Mouse (Mus musculus): ENCODE data around the gene Sipa1.
"Not testable (repeated sequence)": the region's sequence is repeated elsewhere in the genome, so short reads cannot be mapped to it uniquely, and the experiment has no call there.

Sipa1 gene

DNA sequence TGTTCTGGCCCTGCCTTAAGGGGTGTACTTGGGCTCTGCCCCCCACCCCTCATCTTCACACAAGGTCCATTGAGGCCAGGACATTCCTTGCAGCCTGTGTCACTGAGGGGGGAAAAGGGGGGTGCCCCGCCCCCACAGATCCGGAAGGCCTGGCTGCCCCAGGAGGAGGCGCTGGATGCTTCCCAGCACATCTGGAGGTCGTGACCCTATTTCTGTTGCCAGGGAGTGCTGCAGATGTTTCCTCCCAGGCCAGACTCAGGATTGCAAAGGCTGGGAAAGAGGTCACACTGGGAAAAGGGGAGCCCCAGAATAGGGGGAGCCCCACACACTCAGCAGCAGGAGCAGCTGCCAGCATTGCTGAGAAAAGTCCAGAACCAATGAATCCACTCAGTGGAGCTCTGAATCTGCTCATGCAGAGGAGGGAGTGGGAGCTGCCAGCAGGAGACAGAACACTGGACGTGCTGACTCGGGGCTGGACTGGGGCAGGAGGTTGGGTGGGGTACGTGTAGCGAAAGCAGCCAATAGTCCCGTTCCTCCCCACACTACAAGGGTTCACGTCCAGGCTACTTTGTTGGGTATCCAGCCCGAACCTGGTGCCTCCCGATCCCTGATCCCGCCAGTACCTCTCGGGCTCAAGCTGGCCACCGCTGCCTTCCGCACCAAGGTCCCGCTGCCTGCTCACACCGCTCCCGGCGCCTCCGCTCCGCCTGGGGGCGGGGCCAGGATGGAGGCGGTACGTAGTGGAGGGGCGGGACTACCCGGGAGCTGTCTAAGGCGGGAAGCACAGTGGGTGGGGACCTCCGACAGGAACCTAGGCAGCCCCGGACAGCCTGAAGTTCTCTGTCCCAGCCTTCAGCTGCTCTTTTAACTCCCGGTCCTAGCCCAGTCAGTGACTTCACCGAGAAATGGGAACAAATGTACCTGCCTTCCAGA, at the start of gene Sipa1:
Sipa1 (minus strand) TSS at position 727 of the 933 bp plus-strand sequence.
- DNase-seq (ENCODE audit: low spot score) = peak; percentile 91

- DNase-seq (ENCODE audit: low spot score) = no peak
These were observed 49.7 kb upstream of the Sipa1 start for GRCm38 (mm10) chr19:5713255-5713654.

- no peak for DNase-seq (ENCODE audit: low spot score)
These were observed 48.5 kb upstream of the Sipa1 start for GRCm38 (mm10) chr19:5711907-5712460.

GRCm38 (mm10) chr19:5711218-5711617, 47.7 kb upstream of the Sipa1 start:
- no peak for DNase-seq (ENCODE audit: low spot score)

GRCm38 (mm10) chr19:5710581-5710980, 47.1 kb upstream of the Sipa1 start:
- DNase-seq (ENCODE audit: low spot score) = no peak

GRCm38 (mm10) chr19:5710068-5710467, 46.6 kb upstream of the Sipa1 start:
- DNase-seq (ENCODE audit: low spot score) = no peak

- no peak for DNase-seq (ENCODE audit: low spot score)
These were observed 41.5 kb upstream of the Sipa1 start for GRCm38 (mm10) chr19:5704801-5705571.

- DNase-seq (ENCODE audit: low spot score) = no peak
These were observed 40.8 kb upstream of the Sipa1 start, which contains the start of gene Kcnk7 for GRCm38 (mm10) chr19:5704163-5704800. TSS of gene Kcnk7 (plus strand) at chr19:5704367.

- DNase-seq (ENCODE audit: low spot score) = no peak
These were observed 32.4 kb upstream of the Sipa1 start for GRCm38 (mm10) chr19:5695849-5696462.

- no peak for DNase-seq (ENCODE audit: low spot score)
These were observed 30.3 kb upstream of the Sipa1 start for GRCm38 (mm10) chr19:5693801-5694200.

DNA sequence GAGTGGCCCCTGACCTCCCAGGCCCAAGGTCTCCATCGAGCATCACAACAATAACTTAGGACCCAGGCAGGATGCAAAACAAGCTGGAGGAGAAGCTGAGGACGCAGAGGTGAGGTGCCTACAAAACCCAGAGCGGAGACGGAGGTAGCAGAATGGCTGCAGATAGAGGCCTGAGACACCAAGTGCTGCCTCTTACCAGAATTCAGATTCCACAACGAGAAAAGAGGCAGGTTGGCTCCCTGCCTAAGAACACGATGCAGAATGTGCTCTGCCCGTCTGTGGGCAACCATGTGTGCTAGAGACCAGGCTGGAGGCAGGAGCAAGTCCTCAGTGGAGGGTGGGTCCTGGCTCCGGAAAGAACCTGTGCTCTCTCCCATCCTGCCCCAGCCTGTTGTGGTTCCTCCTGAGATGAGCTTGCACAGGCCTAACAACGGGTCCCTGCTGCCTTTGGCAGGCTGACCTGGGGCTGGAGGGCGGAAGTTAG, 29.4 kb upstream of the Sipa1 start:
- DNase-seq (ENCODE audit: low spot score) = no peak

- DNase-seq (ENCODE audit: low spot score) = no peak
These were observed 28.8 kb upstream of the Sipa1 start for GRCm38 (mm10) chr19:5692086-5692912.

DNA sequence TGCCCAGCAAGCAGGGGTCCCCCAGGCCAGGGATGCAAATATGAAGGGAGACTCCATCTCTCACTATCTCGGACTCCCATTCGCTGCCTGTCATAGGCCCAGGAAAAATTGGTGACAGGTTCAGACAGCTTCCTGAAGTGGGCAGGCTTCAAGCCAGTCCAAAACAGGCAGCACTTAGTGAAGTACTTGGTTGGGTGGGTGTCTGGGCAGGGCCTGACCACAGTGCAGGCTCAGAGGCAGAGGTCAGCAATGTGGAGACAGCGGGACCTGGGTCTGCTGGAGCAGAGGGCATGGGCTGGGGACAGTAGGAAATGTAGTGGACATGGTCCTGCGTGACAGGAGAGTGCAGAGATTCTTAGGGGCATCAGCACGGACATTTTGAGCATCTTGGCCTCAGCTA, 28.1 kb upstream of the Sipa1 start:
- DNase-seq (ENCODE audit: low spot score) = no peak

- DNase-seq (ENCODE audit: low spot score) = no peak
These were observed 26.8 kb upstream of the Sipa1 start for GRCm38 (mm10) chr19:5690343-5690735.

GRCm38 (mm10) chr19:5689565-5690342, 26.2 kb upstream of the Sipa1 start:
- peak; percentile 84 for DNase-seq (ENCODE audit: low spot score)

DNA sequence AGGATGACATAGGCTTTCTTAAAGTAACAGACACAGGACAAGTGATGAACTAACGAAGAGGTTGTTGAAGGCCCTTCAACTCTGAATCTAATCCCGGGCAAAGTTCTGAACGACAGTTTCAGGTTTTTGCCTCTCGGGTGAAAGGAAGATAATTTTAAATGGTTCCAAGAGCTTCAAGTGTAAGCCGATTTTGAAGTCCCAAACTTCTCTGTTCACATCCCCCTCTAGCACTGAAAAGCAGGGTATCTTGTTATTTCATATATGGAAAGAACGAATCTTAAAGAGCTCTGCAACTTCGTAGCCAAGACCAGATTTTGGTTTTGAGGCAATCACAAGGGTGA, 25.6 kb upstream of the Sipa1 start:
- no peak for DNase-seq (ENCODE audit: low spot score)

- peak; percentile 97 for DNase-seq (ENCODE audit: low spot score)
These were observed 24.9 kb upstream of the Sipa1 start, which contains the start of the genes Map3k11 and Pcnx3 for GRCm38 (mm10) chr19:5688200-5689087. TSS of gene Map3k11 (plus strand) at chr19:5688742. TSS of gene Pcnx3 (minus strand) at chr19:5688908.

DNA sequence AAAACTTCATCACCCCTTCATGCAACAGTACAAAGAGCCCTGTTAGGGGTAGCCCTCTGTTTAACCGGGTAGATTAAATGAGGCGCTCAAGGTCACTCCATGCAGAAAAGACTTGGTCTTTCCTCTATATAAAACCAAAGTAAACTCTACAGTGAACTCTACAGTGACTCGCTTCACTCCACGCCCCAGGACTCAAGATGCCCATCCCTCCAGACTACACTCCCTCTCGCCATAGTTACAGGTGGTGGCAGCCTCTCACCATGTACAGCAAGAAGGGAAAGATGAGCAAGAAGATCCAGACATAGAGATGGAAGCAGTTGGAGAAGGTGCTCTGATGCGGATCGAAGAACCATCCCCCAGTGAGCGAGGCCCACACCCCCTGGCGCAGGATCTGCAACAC, 24.2 kb upstream of the Sipa1 start:
- DNase-seq (ENCODE audit: low spot score) = no peak

DNA sequence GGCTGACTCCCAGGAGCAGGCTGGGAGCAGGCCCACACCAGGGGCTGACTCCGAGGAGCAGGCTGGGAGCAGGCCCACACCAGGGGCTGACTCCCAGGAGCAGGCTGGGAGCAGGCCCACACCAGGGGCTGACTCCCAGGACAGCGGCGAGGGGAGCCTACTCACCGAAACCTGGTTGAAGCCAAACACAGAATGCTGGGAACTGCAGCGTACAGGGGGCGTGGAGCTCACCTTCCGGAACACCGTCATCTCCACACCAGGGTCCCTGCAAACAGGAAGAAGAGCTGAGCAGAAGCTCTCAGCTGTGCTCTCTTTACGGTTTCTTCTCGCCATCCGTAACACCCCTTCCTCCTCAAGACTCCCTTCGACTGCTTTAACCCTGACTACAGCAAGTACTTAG, 23.4 kb upstream of the Sipa1 start:
- not testable (repeated sequence) for DNase-seq (ENCODE audit: low spot score)

Measured in ovary, adult 18-20 months (tissue).